Mouse (Mus musculus): ENCODE measurements around the gene Vmn2r69.

The Vmn2r69 gene

DNA sequence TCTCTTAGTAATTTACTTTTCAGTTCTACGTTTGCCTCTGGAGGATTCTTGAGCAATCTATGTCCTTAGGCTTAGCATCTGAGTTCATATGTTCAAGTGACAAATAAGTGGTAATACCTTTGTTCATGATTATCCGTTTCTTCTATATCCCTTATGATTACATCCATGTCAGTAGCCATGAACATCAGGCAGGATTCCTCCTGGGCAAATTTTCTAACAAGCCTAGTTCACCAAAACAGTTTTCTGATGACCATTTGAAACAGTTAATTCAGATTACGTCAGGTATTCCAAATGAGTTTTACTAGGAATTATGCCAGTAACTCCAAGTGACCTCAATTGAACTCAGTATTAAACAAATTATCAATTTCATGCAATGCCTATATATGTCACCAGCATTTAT, at the start of gene Vmn2r69:
TSS of gene Vmn2r69 (minus strand) at position 101 of the 400 bp plus-strand sequence.
- DNase-seq (ENCODE audit: low read depth, low spot score), result no peak

Measured in embryo, embryonic 11.5 days (tissue).